Comparison of ENCODE assay signal across 8 mouse cellular contexts in the genomic region with DNA sequence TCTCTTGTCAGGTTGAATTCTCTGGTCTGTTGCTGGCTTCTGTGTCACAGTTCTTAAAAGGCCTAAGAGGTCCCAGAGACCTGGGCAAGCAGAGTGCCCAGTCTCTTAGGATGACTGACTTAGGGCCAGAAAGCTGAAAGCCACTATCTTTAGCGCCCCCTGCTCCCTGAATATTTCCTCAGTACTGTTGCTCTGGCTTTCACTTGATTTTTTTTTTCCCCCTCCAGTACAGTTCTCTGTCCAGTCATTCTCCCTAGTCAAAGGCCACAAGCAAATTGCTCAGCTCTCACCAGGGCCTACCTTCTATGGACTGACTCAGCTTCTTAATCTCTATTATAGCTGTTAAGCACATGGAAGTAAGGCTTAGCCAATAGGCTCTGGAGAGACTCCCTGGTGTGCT. TPM values are rescaled to one million over a fixed set of nuclear protein-coding genes. Genes with fewer than 3 reads are reported as not detected.
DNase-seq lines count a peak whose midpoint lies in the region; ATAC-seq and TF ChIP-seq lines count a peak whose summit lies in the region.

No protein-coding gene starts in this region.

- peak; percentile 57 for TF ChIP-seq CTCF in intestine, postnatal 0 days (IDR thresholded peaks at IDR 0.05; ENCODE audit: low read depth)

- H3K4me2 ChIP-seq in embryonic facial prominence, embryonic 14.5 days (ENCODE audit: low read depth, low read length): peak overlapping the region; percentile 84
- peak overlapping the region; percentile 86 for H3K4me2 ChIP-seq in intestine, postnatal 0 days (replicated peaks; ENCODE audit: low read depth)
- H3K4me2 ChIP-seq in midbrain, embryonic 15.5 days: peak overlapping the region; percentile 88

- no peaks in the 10 kb centered on the region for H3K27me3 ChIP-seq in embryonic facial prominence, embryonic 14.5 days (replicated peaks; ENCODE audit: control insufficient read depth, insufficient read depth, low read length)
- H3K27me3 ChIP-seq in intestine, postnatal 0 days (replicated peaks; ENCODE audit: control insufficient read depth, insufficient read depth, low read length): no peaks in the 10 kb centered on the region
- no peaks in the 10 kb centered on the region for H3K27me3 ChIP-seq in midbrain, embryonic 15.5 days (replicated peaks)

- DNase-seq in cerebellum, postnatal 14 days: peak; percentile 33 to 35
- no peak for DNase-seq in cerebellum, postnatal 36 days
- DNase-seq in A20 (ENCODE audit: low read depth, low spot score): peak; percentile 57
- no peak for DNase-seq in embryonic facial prominence, embryonic 14.5 days (ENCODE audit: low spot score)
- no peak for DNase-seq in yolk sac, embryonic 10.5 days (ENCODE audit: low spot score)
- no peak for DNase-seq in right cerebral cortex, postnatal 10 days (ENCODE audit: low spot score in 2 of 2)

- H3K36me3 ChIP-seq in embryonic facial prominence, embryonic 14.5 days (ENCODE audit: control insufficient read depth, insufficient read depth, low read length): peaks cover 30% of the 10 kb centered on the region
- no peaks in the 10 kb centered on the region; the same call in 1 of the 2 replicates for H3K36me3 ChIP-seq in intestine, postnatal 0 days (ENCODE audit: control insufficient read depth, insufficient read depth)
- H3K36me3 ChIP-seq in midbrain, embryonic 15.5 days (replicated peaks): 0 out of 2 replicates have a peak, but pooled peaks cover 2% of the 10 kb centered on the region

- H3K4me3 ChIP-seq in embryonic facial prominence, embryonic 14.5 days (ENCODE audit: low read depth, low read length): peak overlapping the region; percentile 96
- peak overlapping the region; percentile 89; the same call in 1 of the 2 replicates for H3K4me3 ChIP-seq in intestine, postnatal 0 days (ENCODE audit: low read depth, low read length)
- H3K4me3 ChIP-seq in midbrain, embryonic 15.5 days: peak overlapping the region; percentile 83

- peak overlapping the region; percentile 94 for H3K9ac ChIP-seq in embryonic facial prominence, embryonic 14.5 days (ENCODE audit: low read depth, low read length)
- no peak overlapping the region for H3K9ac ChIP-seq in intestine, postnatal 0 days (ENCODE audit: low read depth, low read length)
- H3K9ac ChIP-seq in midbrain, embryonic 15.5 days: peak overlapping the region; percentile 91; the same call in 1 of the 2 replicates

- H3K27ac ChIP-seq in embryonic facial prominence, embryonic 14.5 days (replicated peaks; ENCODE audit: low read depth, low read length): no peak overlapping the region
- H3K27ac ChIP-seq in intestine, postnatal 0 days (ENCODE audit: low read depth, low read length): peak overlapping the region; percentile 37; the same call in 1 of the 2 replicates
- H3K27ac ChIP-seq in midbrain, embryonic 15.5 days: no peak overlapping the region

- no peaks in the 10 kb centered on the region for H3K9me3 ChIP-seq in embryonic facial prominence, embryonic 14.5 days (ENCODE audit: control insufficient read depth, low read length)
- H3K9me3 ChIP-seq in intestine, postnatal 0 days (ENCODE audit: control insufficient read depth): no peaks in the 10 kb centered on the region
- H3K9me3 ChIP-seq in midbrain, embryonic 15.5 days: no peaks in the 10 kb centered on the region

- 8% methylated on average over 1 of the region's 1 CpGs for WGBS in embryonic facial prominence, embryonic 14.5 days
- WGBS in intestine, postnatal 0 days: 8% methylated on average over 1 of the region's 1 CpGs
- WGBS in midbrain, embryonic 15.5 days: 5% methylated on average over 1 of the region's 1 CpGs

- ATAC-seq in embryonic facial prominence, embryonic 14.5 days (ENCODE audit: low read depth): no peak
- ATAC-seq in intestine, postnatal 0 days: no peak
- no peak for ATAC-seq in midbrain, embryonic 15.5 days (replicated peaks)

- peaks cover 24% of the 10 kb centered on the region for H3K4me1 ChIP-seq in embryonic facial prominence, embryonic 14.5 days (ENCODE audit: control insufficient read depth, insufficient read depth, low read length)
- 0 out of 2 replicates have a peak, but pooled peaks cover 5% of the 10 kb centered on the region for H3K4me1 ChIP-seq in intestine, postnatal 0 days (replicated peaks; ENCODE audit: control insufficient read depth, insufficient read depth, low read length)
- H3K4me1 ChIP-seq in midbrain, embryonic 15.5 days: peaks cover 74% of the 10 kb centered on the region

RNA-seq across cellular contexts. Expression of a gene that starts 1.6 kb away (rescaled TPM):
- polyA plus RNA-seq in embryonic facial prominence, embryonic 14.5 days (2014; fragmentation: Nextera tagmentation; extraction: Ambion mirVana): 223 and 258 TPM in 2 replicates
- polyA plus RNA-seq in intestine, postnatal 0 days (2015; fragmentation: Nextera tagmentation; extraction: Ambion mirVana): 87.7 and 97.3 TPM in 2 replicates
- 148 and 152 TPM in 2 replicates for polyA plus RNA-seq in midbrain, embryonic 15.5 days (2015; fragmentation: Nextera tagmentation; extraction: Ambion mirVana)

RNA-seq across cellular contexts. Expression of a gene that starts 7.0 kb away (rescaled TPM):
- 59.6 and 61.8 TPM in 2 replicates for polyA plus RNA-seq in embryonic facial prominence, embryonic 14.5 days (2014; fragmentation: Nextera tagmentation; extraction: Ambion mirVana)
- polyA plus RNA-seq in intestine, postnatal 0 days (2015; fragmentation: Nextera tagmentation; extraction: Ambion mirVana): 28.3 and 29.2 TPM in 2 replicates
- polyA plus RNA-seq in midbrain, embryonic 15.5 days (2015; fragmentation: Nextera tagmentation; extraction: Ambion mirVana): 56.2 and 58.6 TPM in 2 replicates

RNA-seq across cellular contexts. Expression of a gene that starts 8.9 kb away (rescaled TPM):
- 35.0 and 35.8 TPM in 2 replicates for polyA plus RNA-seq in embryonic facial prominence, embryonic 14.5 days (2014; fragmentation: Nextera tagmentation; extraction: Ambion mirVana)
- polyA plus RNA-seq in intestine, postnatal 0 days (2015; fragmentation: Nextera tagmentation; extraction: Ambion mirVana): 8.5 and 9.3 TPM in 2 replicates
- 55.2 and 58.7 TPM in 2 replicates for polyA plus RNA-seq in midbrain, embryonic 15.5 days (2015; fragmentation: Nextera tagmentation; extraction: Ambion mirVana)

RNA-seq across cellular contexts. Expression of a gene that starts 18.7 kb away (rescaled TPM):
- 35.8 and 42.0 TPM in 2 replicates for polyA plus RNA-seq in embryonic facial prominence, embryonic 14.5 days (2014; fragmentation: Nextera tagmentation; extraction: Ambion mirVana)
- polyA plus RNA-seq in intestine, postnatal 0 days (2015; fragmentation: Nextera tagmentation; extraction: Ambion mirVana): 9.8 and 11.5 TPM in 2 replicates
- 52.9 and 61.9 TPM in 2 replicates for polyA plus RNA-seq in midbrain, embryonic 15.5 days (2015; fragmentation: Nextera tagmentation; extraction: Ambion mirVana)

RNA-seq across cellular contexts. Expression of a gene that starts 31.4 kb away (rescaled TPM):
- 0.62 and 0.71 TPM in 2 replicates for polyA plus RNA-seq in embryonic facial prominence, embryonic 14.5 days (2014; fragmentation: Nextera tagmentation; extraction: Ambion mirVana)
- polyA plus RNA-seq in intestine, postnatal 0 days (2015; fragmentation: Nextera tagmentation; extraction: Ambion mirVana): 0.35 TPM in 1 of 2 replicates, not detected in the other
- polyA plus RNA-seq in midbrain, embryonic 15.5 days (2015; fragmentation: Nextera tagmentation; extraction: Ambion mirVana): 0.30 TPM in 1 of 2 replicates, not detected in the other

Comparison
In these comparisons a context has a peak if more than half of its experiments do, and no peak if none do; other contexts are left out.
1. DNase-seq: peak in cerebellum, postnatal 14 days (2 of 2) and A20 (single experiment); none in cerebellum, postnatal 36 days (0 of 2), embryonic facial prominence, embryonic 14.5 days (single experiment), yolk sac, embryonic 10.5 days (single experiment) and right cerebral cortex, postnatal 10 days (0 of 2).
2. Peak in every context shown above with its lines, with median percentiles within 50 percentile points of each other: H3K4me2 ChIP-seq and H3K4me3 ChIP-seq.